Mouse (Mus musculus) c-Kit-positive CD71-negative TER-119-negative erythroid progenitor cells, embryonic 14.5 days (primary cell): Measurements from ENCODE around the gene Ust.

Experiments used
- DNase-seq: peaks from one replicate; pipeline ENCODE4 v3.0.0-alpha.2; 2013; ENCODE audit warnings: low read depth

The Ust gene

DNA sequence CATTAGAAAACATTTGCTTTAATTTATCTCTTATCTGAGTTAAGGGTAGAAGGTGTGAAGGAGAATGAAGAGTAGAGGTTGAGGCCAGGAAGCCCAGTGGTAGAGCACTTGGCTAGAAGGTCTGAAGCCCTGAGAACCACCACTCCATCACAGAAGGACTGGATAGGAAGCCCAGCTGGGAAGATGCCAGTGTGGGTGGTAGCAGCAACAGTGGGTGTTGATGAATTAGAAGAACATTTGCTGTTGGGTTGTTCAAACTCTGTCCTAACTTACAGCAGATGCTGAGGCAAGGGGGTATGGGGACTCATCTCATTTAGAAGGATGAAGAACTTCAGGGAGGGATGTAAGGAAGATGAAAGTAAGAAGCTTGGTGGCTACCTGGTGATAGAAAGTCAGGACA is 197.9 kb downstream of the Ust start:
- DNase-seq, result no peak

DNA sequence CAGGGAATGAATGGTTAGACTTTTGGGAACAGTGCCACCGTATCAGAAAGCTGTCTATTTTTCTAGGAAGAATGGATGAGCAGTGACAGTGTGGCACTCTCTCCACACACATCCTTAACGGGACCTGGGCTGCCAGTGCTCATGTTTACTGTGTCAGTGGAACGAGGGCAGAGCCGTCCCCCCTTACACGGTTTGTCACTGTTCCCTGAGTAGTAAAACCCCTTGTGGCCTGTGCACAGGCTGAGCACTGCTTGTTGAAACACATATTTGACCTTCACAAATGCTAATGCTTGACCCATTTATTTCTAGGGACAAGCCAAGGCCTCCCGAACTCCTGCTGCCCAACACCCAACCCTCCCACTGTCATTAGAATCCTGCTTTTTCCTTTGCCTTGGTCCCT is 209.2 kb downstream of the Ust start:
- DNase-seq, result no peak

DNA sequence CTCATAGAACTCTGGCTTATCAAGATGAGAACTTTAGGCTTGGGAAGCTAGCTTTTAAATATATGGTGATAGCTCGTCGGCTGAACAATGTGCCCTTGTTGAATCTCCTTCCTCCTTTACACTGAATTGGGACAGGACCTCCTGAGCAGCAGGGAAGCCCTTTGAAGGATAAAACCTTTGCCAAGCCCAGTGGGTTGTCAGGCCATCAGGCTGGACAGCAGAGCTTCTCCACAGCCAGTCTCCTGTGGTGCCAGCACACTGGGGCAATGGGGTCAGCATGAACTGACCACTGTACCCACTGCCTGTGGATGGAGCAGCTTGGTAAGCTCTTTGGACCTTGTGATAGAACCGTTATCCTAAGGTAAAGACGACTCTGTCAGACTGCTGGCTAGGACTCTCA is 214.4 kb downstream of the Ust start:
- no peak for DNase-seq

DNA sequence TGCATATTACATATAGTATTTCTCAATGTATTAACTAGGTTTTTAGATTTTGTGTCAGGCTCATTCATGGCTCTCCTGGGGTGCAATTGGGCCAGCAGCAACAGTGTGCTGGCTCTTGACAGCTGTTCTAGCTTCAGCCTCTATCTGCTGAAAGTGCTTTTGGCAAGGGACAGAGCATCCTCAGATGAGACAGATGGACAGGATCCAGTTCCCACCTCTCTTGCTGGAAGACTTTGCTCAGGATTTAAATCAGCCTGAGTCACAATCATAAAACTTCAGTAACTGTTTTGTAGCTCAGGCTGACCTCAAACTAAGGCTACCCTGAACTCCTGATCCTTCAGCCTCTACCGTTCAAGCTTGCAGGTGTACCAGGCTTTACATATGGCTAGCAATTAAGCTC is 219.5 kb downstream of the Ust start:
- DNase-seq, result no peak

DNA sequence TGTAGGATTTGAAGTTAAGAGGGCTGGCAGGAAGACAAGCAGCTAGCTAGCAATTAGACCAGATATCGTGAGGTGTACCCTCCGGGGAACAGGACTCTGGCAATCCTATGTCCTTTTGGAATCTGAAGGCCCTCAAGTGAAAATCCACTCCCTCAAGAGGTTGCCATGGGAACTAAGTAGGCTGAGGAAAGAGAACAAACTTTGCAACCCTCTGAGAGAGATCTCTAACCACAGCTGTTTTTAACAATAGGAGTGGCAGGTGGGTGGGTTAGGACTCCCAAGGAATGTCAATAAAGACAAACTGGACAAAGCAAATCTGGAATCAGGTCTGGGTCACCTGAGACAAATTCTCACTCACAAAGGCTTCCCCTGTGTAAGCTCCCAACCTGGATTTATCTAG is 221.4 kb downstream of the Ust start:
- DNase-seq, result no peak

DNA sequence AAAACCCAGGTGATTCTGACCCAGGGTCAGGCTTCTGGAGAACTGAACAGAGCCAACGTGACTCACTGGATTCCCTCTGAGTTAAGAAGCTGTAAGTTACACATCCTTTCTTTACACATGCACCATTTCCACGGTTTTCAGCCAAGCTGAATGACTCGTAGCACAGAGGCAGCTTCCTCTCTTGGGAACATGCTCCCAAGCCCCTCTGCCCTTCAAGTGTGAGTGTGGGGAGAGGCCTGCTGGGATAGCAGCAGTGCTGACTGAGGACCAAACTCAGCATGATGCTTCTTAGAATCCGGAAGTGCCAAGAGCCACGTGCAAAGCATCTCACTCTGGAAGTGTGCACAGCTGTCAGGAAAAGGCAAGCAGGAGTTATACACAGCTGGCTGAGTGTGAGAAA is 228.0 kb downstream of the Ust start:
- no peak for DNase-seq

DNA sequence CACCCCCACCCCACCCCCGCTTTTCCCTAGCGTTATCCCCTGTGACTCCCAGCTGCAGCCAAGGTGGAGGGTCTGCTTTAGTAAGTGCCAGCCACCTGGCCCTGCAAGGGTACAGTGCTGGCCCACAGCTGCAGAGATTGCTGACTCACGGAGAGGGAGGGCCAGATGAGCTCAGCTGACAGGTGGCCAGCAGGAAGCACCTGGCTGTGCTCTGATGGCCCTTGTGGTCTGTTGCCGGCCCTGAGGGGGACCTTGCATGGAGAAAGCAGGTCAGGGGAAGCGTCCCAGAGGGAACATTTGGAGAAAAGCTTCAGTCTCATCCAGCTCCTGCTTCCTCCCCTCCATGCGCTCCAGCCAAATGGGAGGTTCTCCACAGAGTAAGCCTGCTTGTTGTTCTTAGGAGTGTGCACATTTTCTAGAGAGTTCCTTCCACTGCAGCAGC is 231.3 kb downstream of the Ust start:
- no peak for DNase-seq

DNA sequence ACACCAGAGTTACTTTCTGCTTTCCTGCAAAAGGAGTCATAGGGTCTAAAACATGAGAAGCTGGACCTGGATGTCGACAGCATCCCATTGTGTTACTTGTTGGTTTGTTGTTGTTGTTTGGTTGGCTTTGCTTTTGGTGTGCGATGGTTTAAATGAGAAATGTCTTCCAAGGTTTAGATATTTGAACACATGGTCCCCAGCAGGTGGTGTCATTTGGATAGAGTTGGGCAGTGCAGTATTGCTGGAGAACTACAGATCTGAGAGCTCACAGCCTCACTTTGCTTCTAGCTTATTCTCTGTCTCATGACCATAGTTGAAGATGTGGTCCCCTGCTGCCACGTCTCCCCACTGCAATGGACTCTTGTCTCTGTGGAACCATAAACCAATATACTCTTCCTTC is 234.6 kb downstream of the Ust start:
- DNase-seq, result no peak

DNA sequence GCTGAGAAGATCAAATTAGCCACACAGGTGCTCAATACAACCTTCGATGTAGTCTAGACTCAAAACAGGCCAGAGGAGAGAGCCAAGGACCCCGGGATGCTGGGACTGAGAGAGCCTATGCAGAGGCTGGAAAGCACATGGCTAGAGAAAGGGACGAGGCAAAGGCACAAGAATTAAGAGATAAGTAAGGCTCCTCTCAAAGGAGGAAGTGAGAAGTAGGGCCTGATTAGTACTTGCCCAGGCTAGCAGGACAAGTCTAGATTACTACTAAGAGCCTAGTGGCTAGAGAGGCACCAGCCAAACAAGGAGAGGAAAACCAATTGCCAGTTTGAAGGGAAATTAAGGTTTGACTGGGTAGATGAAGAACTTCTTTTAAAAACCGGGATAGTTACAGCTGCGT is 241.5 kb downstream of the Ust start:
- no peak for DNase-seq

DNA sequence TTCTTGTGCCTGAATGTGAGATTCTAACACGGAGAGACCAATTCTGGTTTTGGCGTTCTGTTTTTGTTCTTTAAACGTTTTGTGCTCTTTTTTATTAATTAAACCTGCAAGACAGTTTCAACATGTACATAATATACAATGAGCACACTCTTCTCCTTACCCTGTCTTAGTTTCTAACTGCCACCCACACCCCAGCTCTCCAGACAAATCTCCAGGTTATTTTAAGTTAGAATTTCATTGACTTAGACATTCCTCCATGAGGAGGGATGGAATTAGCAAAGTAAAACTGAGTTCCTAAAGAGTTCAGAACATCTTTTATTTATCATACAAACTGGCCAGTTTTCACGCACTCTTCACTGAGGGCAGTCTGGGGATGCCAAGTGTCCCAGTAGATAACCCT is 248.9 kb downstream of the Ust start:
- DNase-seq, result no peak

DNA sequence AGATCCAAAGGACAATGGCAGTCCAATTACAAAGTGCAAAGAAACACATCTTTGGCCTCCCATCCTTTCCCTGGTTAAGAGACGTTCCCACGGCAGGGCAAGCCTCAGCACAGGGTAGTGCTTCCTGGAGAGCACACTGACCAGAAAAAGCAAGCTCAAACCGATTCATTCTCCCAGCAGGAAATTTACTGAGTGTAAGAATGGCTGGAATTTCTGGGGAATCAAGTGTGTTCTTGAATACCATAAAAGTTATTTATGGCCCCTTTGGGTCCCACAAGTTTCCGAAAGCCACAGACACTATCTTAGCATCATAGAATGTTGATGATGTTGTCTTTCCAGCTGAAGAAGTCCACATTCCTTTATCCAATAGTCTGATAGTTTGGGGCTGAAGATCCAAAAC is 258.9 kb downstream of the Ust start:
- no peak for DNase-seq

DNA sequence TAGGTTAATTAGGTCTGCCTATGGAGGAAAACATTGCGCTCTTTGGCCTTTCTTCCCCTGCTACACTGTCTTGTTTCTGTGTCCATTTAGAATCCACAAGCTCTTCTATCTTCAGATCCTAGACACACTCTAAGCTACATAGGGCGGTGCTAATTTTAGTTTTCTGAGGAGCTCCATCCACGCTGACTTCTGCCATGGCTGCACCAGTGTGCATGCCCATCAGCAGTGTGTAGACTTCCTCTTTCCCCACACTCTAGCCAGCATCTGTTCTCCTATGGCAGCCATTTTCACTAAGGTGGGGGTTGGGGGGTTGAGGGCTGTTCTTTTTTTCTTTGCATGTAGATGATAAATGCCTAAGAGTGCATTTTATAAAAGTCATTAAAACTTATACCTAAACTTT is 268.6 kb downstream of the Ust start:
- no peak for DNase-seq

DNA sequence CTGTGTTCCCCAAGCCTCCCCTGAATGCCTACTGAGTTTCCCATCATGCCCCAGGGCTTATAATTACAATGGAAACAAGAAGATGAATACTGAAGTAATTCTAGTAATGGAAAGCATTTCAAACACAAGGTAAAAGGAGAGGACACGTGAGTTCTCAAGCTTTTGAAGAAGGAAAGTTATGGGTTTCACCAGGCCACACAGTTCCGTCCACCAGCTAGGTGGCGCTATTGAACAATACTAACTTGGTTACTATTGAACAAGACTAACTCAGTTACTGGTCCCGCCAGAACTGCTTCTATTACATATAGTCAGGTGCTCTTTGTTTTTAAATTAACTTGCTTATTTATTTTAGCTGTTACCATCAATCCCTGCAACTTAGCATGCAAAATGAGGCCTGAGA is 276.3 kb downstream of the Ust start:
- DNase-seq, result peak; percentile 62

DNA sequence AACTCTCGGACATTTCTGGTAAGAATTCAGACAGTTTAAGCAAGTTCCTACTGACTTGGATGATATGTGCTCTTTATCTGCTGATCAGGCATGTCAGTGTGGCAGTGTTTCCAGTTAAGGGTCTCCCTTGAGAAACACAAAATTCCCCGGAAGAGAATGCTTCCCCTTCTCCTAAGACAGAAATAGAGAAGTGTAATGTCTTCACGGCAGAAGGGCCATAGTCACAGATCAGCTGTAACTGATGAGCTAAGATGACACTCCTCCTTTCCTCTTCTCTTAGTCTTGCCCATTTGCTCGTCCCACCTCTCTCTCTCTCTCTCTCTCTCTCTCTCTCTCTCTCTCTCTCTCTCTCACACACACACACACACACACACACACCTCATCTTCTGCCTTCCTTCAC is 277.9 kb downstream of the Ust start:
- no peak for DNase-seq

DNA sequence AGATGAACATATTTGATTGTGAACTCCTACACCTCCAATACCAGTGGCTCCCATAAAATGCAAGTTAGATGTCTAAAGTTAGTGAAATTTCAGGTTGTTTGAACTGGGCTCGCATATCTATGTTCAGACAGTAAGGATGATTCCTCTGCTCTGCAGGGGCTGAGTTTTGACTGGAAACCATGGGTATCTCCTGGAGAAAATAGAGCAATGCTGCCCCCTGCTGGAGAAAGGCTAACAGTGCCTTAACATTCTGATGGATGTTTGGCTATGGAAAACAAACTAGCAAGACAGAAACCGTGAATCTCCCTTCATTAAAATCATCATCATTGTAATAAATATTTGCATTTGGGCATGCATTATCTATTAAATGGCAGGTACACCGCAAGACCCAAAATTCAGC is 278.4 kb downstream of the Ust start:
- peak; percentile 69 for DNase-seq

DNA sequence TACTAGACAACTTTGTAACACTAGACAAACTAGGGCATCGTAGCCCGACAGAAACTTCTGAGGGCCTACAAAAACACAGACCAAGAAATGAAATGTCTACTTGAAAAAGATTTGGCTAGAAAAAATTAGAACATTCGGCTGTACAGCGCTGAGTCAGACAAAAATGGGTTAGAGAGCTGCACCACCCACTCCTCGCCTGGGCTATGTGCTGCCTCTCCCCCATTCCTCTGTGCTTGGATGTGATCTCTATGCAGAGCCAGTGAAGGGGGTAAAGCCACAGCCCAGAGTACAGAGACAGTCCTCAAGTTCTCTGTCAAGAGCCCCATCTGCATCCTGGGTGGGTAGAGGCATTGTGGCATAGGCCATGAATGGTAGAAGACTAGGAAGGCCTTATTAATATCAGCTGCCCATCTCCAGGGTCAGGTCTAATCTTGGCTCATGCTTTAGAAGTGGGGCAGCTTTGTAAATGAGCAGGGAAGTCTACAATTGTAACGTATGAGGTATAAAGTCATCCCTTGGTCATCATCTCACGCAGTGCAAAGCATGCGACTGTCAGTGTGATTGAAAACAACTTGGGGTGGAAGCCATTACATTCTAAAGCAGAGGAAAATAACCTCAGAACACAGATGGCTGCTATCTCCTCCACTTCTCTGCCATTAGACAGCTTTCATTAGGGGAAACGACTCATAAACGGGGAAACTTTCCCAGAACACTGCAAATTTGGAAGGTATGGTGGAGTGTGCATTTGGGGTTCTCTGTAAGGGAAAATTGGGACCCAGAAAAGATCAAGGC is 281.6 kb downstream of the Ust start:
- no peak for DNase-seq

DNA sequence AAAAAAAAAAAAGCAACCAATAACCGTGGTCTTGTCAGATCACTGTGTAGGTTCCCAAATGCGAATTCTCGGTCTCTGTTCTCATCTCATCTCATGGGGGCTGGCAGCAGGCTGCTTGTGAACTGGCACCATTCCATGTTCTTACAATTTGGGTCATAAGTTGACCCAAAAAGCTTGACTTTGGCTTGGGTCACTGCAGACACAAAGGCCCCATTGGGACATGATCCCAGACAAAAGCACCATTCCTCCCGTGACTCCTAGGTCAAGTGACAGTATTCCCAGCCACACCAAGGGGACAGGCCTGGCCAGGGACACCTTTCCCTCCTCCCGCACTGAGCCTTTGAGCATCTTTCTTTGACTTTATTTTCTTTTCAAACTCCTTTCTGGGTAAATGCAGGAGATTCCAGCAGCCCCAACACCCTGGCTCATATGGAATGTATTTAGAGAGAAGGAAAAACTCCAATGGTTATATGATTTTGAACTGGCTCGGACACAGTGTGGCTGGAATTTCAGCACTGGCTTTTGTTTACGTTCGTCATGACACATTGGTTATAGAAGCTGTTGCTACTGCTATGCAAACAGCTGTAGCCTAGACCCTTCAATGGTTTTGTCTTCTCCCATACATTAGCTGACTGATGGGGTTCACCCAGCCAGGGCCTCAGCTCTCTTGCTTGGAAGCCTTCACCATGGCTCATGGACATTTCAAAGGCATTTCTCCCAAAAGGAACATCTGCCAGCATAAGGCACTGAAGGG is 285.3 kb downstream of the Ust start:
- DNase-seq, result no peak

DNA sequence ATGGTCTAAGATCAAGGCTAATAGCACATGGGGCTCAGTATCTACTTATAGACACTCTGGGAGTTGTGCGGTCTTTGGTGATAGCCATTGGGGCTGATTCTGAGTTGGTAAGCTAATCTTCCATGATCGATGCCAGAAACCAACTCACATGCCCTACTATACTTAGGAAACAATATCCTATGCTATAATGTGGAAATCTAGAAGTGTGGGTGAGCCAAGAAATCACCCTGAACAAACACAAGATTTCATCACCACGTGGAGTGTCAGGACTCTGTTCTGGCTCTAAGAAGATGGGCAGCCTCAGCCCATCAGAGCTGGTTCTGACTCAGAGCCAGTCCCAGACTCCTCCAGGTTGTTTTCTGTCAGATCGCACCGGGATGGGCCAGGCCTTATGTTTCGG is 286.1 kb downstream of the Ust start:
- DNase-seq, result no peak

DNA sequence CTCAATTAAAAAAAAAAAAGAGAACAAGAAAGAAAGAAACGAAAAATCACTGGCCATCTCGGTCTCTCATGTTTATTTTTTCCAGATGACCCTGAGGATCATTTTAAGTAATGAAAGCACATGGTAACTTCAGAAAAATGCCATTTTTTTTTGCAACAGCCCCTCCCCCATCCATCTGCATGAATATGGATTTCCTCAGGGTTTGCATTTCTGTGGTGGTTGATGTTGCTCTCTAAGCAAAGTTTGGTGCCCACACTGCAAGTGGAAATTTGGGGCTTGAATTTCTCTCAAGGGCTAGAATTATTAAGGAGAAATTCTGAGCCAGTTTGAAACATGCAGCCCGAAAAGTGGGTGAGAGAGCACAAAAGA is 290.3 kb downstream of the Ust start:
- no peak for DNase-seq

DNA sequence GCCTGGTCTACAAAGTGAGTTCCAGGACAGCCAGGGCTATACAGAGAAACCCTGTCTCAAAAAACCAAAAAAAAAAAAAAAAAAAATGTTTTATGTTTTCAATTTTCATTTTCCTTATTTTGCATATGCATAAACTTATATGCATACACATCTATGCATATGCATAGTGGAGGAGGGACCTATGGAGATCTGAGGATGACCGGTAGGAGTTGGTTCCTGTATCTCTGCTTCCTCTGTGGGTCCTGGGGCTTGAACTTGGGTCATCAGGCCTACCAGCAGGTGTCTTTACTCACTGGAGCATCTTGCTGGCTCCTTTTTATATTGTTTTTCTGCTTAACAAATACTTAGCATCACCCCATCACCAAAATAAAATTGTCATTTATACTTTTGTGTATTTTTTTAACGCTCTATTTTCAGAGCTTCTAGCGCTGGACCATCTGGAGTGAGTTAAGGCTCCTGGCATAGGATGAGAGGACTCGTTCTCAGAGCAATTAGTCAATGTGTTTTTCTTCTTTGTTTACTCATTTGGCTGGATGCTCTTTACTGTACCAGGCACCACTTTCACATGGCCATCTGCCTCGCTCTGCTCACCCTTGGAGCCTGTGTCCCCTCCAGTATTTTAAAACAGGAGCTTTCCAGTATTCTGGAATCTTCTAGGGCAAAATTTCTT is 290.8 kb downstream of the Ust start:
- no peak for DNase-seq

DNA sequence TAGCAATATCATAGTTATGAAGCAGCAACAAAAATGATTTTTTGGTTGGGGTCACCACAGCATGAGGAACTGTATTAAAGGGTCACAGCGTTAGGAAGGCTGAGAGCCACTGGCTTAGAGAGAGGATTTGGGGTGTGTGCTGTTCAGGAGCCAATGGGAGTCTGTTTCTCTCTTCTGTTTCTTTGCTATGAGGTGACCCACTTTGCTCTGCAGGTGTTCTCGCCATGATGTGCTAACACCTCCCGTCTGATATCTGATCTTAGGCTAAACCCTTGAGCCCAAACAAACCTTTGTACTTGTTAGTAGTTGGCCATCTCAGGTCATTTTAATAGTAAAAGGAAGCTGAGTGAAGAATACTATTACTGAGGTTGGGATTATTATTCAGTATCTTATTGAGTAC is 292.0 kb downstream of the Ust start:
- DNase-seq, result no peak

DNA sequence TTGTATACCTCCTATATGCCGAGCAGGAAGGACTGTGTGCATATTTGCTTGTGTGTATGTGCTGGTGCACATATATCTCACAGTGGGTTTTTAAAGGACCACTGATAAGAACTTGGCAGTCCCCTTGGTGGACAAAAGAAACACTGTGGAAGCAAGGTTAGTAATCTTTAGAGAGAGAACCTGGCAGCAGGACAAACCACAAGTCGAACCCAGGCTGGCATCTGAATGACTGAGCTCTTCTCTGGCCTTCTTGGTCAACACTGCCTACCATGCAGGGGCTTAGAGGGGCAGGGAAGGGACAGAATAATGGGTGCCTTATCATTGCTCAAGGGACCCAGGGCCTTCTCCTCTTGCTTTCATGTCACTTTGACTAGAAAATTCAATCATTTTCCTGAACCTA is 294.0 kb downstream of the Ust start:
- no peak for DNase-seq

DNA sequence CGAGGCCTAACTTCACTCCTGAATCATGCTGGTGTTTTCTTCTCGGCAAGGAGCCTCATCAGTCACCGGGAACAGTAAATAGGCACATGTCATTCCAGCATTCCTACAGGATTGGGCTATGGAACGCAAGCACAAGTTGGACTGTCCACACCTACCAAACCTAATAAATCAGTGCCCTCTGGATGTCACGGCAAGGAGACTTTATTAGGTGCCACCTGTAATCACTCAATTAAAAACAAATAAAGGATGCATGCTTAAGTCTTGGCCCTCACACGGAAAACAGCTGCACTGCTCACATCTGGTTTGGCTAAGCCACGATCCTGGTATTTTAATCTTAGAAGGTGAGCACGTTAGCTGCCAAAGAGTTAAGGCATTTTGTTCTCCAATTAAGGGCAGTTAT is 294.6 kb downstream of the Ust start:
- no peak for DNase-seq
